8 mouse cellular contexts compared by ENCODE assay signal in genomic region chr4:62822568-62822967, GRCm38 (mm10).
DNase-seq lines count a peak whose midpoint lies in the region; ATAC-seq and TF ChIP-seq lines count a peak whose summit lies in the region.

No protein-coding gene starts in this region.

- no peaks in the 10 kb centered on the region for H3K27me3 ChIP-seq in midbrain, embryonic 14.5 days (ENCODE audit: control insufficient read depth, insufficient read depth, low read length)
- no peaks in the 10 kb centered on the region for H3K27me3 ChIP-seq in midbrain, embryonic 11.5 days (ENCODE audit: control insufficient read depth, insufficient read depth, low read length)
- H3K27me3 ChIP-seq in hindbrain, postnatal 0 days (ENCODE audit: insufficient read depth, low read length), result no peaks in the 10 kb centered on the region

- H3K36me3 ChIP-seq in midbrain, embryonic 14.5 days (ENCODE audit: control insufficient read depth, insufficient read depth, low read length), result no peaks in the 10 kb centered on the region
- no peaks in the 10 kb centered on the region for H3K36me3 ChIP-seq in midbrain, embryonic 11.5 days (ENCODE audit: control insufficient read depth, insufficient read depth, low read length)
- H3K36me3 ChIP-seq in hindbrain, postnatal 0 days (ENCODE audit: insufficient read depth, low read length), result no peaks in the 10 kb centered on the region

- H3K27ac ChIP-seq in midbrain, embryonic 14.5 days (replicated peaks; ENCODE audit: low read depth, low read length), result no peak overlapping the region
- H3K27ac ChIP-seq in midbrain, embryonic 11.5 days (ENCODE audit: low read depth, low read length), result no peak overlapping the region
- H3K27ac ChIP-seq in hindbrain, postnatal 0 days, result no peak overlapping the region

- intact Hi-C loops in left cerebral cortex, postnatal 4 days (cut with DNase I), result no loop called here

- no peak overlapping the region for H3K4me3 ChIP-seq in midbrain, embryonic 14.5 days (replicated peaks; ENCODE audit: low read depth, low read length)
- H3K4me3 ChIP-seq in midbrain, embryonic 11.5 days (ENCODE audit: low read depth, low read length), result no peak overlapping the region
- no peak overlapping the region for H3K4me3 ChIP-seq in hindbrain, postnatal 0 days (ENCODE audit: low read length)

- H3K4me1 ChIP-seq in midbrain, embryonic 14.5 days (ENCODE audit: control insufficient read depth, insufficient read depth, low read length), result peaks cover 7% of the 10 kb centered on the region; the same call in 1 of the 2 replicates
- no peaks in the 10 kb centered on the region for H3K4me1 ChIP-seq in midbrain, embryonic 11.5 days (ENCODE audit: control insufficient read depth, insufficient read depth, low read length)
- H3K4me1 ChIP-seq in hindbrain, postnatal 0 days (ENCODE audit: insufficient read depth, low read length), result peaks cover 3% of the 10 kb centered on the region; the same call in 1 of the 2 replicates

- WGBS in midbrain, embryonic 14.5 days, result 50% methylated on average over 7 of the region's 7 CpGs
- 47% methylated on average over 7 of the region's 7 CpGs for WGBS in midbrain, embryonic 11.5 days
- 40% methylated on average over 7 of the region's 7 CpGs for WGBS in hindbrain, postnatal 0 days

- no peak overlapping the region for H3K9ac ChIP-seq in midbrain, embryonic 14.5 days (replicated peaks; ENCODE audit: low read length)
- H3K9ac ChIP-seq in midbrain, embryonic 11.5 days (ENCODE audit: low read length), result no peak overlapping the region
- no peak overlapping the region for H3K9ac ChIP-seq in hindbrain, postnatal 0 days (replicated peaks; ENCODE audit: low read length)

- peak; percentile 73 for TF ChIP-seq CTCF in hindbrain, postnatal 0 days (IDR thresholded peaks at IDR 0.05; ENCODE audit: low read depth)

- H3K4me2 ChIP-seq in midbrain, embryonic 14.5 days (ENCODE audit: low read length), result no peak overlapping the region
- no peak overlapping the region for H3K4me2 ChIP-seq in midbrain, embryonic 11.5 days
- H3K4me2 ChIP-seq in hindbrain, postnatal 0 days (ENCODE audit: low read depth, low read length), result no peak overlapping the region

- H3K9me3 ChIP-seq in midbrain, embryonic 14.5 days (ENCODE audit: control insufficient read depth, low read length), result no peaks in the 10 kb centered on the region
- no peaks in the 10 kb centered on the region for H3K9me3 ChIP-seq in midbrain, embryonic 11.5 days (ENCODE audit: control insufficient read depth, low read length)
- no peaks in the 10 kb centered on the region for H3K9me3 ChIP-seq in hindbrain, postnatal 0 days (ENCODE audit: low read length)

- DNase-seq in midbrain, embryonic 14.5 days, result peak; percentile 76
- DNase-seq in midbrain, embryonic 11.5 days (ENCODE audit: low spot score, missing footprints), result no peak
- peak; percentile 35 for DNase-seq in adipocyte (ENCODE audit: low spot score)
- DNase-seq in embryo, embryonic 10 days (ENCODE audit: low spot score), result peak; percentile 70
- peak; percentile 88 for DNase-seq in hindbrain, postnatal 0 days (ENCODE audit: low spot score)
- peak; percentile 89 for DNase-seq in left cerebral cortex, postnatal 4 days
- peak; percentile 54 to 80 for DNase-seq in right cerebral cortex, postnatal 10 days (ENCODE audit: low spot score in 2 of 2)
- no peak for DNase-seq in yolk sac, embryonic 10.5 days (ENCODE audit: low spot score)

- ATAC-seq in midbrain, embryonic 14.5 days (ENCODE audit: low FRiP score, low TSS enrichment), result no peak
- no peak for ATAC-seq in midbrain, embryonic 11.5 days (ENCODE audit: low FRiP score)
- peak; percentile 47; the same call in 1 of the 2 replicates for ATAC-seq in hindbrain, postnatal 0 days

Comparison
In these comparisons a context has a peak if more than half of its experiments do, and no peak if none do; other contexts are left out.
1. DNase-seq: peak in midbrain, embryonic 14.5 days (single experiment), adipocyte (single experiment), embryo, embryonic 10 days (single experiment), hindbrain, postnatal 0 days (single experiment), left cerebral cortex, postnatal 4 days (single experiment) and right cerebral cortex, postnatal 10 days (2 of 2); none in midbrain, embryonic 11.5 days (single experiment) and yolk sac, embryonic 10.5 days (single experiment).